Mouse (Mus musculus): Measurements from ENCODE around the gene Fhit. TPM values are rescaled to one million over a fixed set of nuclear protein-coding genes. Genes with fewer than 3 reads are reported as not detected.

Gene Fhit
- polyA plus RNA-seq, 1 experiment from 2014 or later, result 6.1 TPM

GRCm38 (mm10) chr14:10836001-10836400, 325.8 kb downstream of the Fhit start:
- Histone ChIP-seq H3K4me3 (ENCODE audit: control insufficient read depth in 1 of 2, insufficient read depth in 1 of 2, low read depth in 1 of 2, low read length in 2 of 2) (no peak overlapping the region), H3K9me3 (ENCODE audit: control insufficient read depth, low read length) (no peaks in the 10 kb centered on the region), H3K4me2 (ENCODE audit: low read length) (no peak overlapping the region), H3K36me3 (ENCODE audit: control insufficient read depth, insufficient read depth, low read length) (no peaks in the 10 kb centered on the region), H3K27me3 (ENCODE audit: control insufficient read depth, insufficient read depth, low read length) (no peaks in the 10 kb centered on the region), H3K4me1 (ENCODE audit: control insufficient read depth in 2 of 2, insufficient read depth in 2 of 2, low read length in 2 of 2) (no peaks in the 10 kb centered on the region), H3K9ac (ENCODE audit: low read length) (no peak overlapping the region), H3K27ac (replicated peaks in 1 of 2; ENCODE audit: control insufficient read depth in 1 of 2, insufficient read depth in 1 of 2, low read depth in 2 of 2, low read length in 2 of 2) (no peak overlapping the region)
- 50% methylated on average over 1 of the region's 1 CpGs for WGBS
- no peak for ATAC-seq (ENCODE audit: insufficient number of reproducible peaks, insufficient read depth, low FRiP score, low read depth)

DNA sequence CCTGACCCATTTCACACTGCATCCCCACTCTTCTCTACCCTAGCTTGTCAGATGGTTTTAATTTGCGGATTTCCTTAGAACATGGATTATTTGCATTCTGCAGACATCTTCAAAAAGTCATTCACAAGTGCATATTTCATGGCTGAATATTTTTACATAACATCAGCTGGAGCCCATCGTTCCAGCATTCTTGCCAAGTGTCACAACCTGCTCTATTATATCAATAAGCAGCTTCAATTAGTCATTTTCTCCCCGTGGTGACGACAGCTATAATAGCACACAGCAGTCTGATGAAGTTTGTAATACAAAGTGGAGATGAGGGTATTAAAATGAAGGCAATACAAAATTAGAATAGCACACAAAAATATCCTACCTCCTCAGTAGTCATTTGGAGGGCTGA, 337.0 kb downstream of the Fhit start:
- no peak for ATAC-seq (ENCODE audit: insufficient number of reproducible peaks, insufficient read depth, low FRiP score, low read depth)
- Histone ChIP-seq H3K4me3 (ENCODE audit: control insufficient read depth in 1 of 2, insufficient read depth in 1 of 2, low read depth in 1 of 2, low read length in 2 of 2) (no peak overlapping the region), H3K9me3 (ENCODE audit: control insufficient read depth, low read length) (no peaks in the 10 kb centered on the region), H3K4me2 (ENCODE audit: low read length) (no peak overlapping the region), H3K4me1 (ENCODE audit: control insufficient read depth in 2 of 2, insufficient read depth in 2 of 2, low read length in 2 of 2) (no peaks in the 10 kb centered on the region), H3K27me3 (ENCODE audit: control insufficient read depth, insufficient read depth, low read length) (no peaks in the 10 kb centered on the region), H3K9ac (ENCODE audit: low read length) (no peak overlapping the region), H3K27ac (replicated peaks in 1 of 2; ENCODE audit: control insufficient read depth in 1 of 2, insufficient read depth in 1 of 2, low read depth in 2 of 2, low read length in 2 of 2) (no peak overlapping the region), H3K36me3 (ENCODE audit: control insufficient read depth, insufficient read depth, low read length) (no peaks in the 10 kb centered on the region)
- WGBS, result 67% methylated on average over 4 of the region's 4 CpGs

GRCm38 (mm10) chr14:10813551-10813950, 348.3 kb downstream of the Fhit start:
- no peak overlapping the region for H3K4me3 ChIP-seq (ENCODE audit: control insufficient read depth in 1 of 2, insufficient read depth in 1 of 2, low read depth in 1 of 2, low read length in 2 of 2)
- no peaks in the 10 kb centered on the region for H3K9me3 ChIP-seq (ENCODE audit: control insufficient read depth, low read length)
- H3K27me3 ChIP-seq (ENCODE audit: control insufficient read depth, insufficient read depth, low read length), result no peaks in the 10 kb centered on the region
- H3K36me3 ChIP-seq (ENCODE audit: control insufficient read depth, insufficient read depth, low read length), result no peaks in the 10 kb centered on the region
- WGBS, result 24% methylated on average over 2 of the region's 2 CpGs
- H3K4me1 ChIP-seq (ENCODE audit: control insufficient read depth in 2 of 2, insufficient read depth in 2 of 2, low read length in 2 of 2), result no peaks in the 10 kb centered on the region
- no peak for ATAC-seq (ENCODE audit: insufficient number of reproducible peaks, insufficient read depth, low FRiP score, low read depth)
- no peak overlapping the region for H3K9ac ChIP-seq (ENCODE audit: low read length)
- H3K27ac ChIP-seq (replicated peaks in 1 of 2; ENCODE audit: control insufficient read depth in 1 of 2, insufficient read depth in 1 of 2, low read depth in 2 of 2, low read length in 2 of 2), result no peak overlapping the region
- H3K4me2 ChIP-seq (ENCODE audit: low read length), result no peak overlapping the region

GRCm38 (mm10) chr14:10798489-10799180, 363.2 kb downstream of the Fhit start:
- Histone ChIP-seq H3K27ac (replicated peaks in 1 of 2; ENCODE audit: control insufficient read depth in 1 of 2, insufficient read depth in 1 of 2, low read depth in 2 of 2, low read length in 2 of 2) (no peak overlapping the region), H3K4me2 (ENCODE audit: low read length) (no peak overlapping the region), H3K4me3 (ENCODE audit: control insufficient read depth in 1 of 2, insufficient read depth in 1 of 2, low read depth in 1 of 2, low read length in 2 of 2) (no peak overlapping the region), H3K9me3 (ENCODE audit: control insufficient read depth, low read length) (no peaks in the 10 kb centered on the region), H3K36me3 (ENCODE audit: control insufficient read depth, insufficient read depth, low read length) (no peaks in the 10 kb centered on the region), H3K4me1 (ENCODE audit: control insufficient read depth in 2 of 2, insufficient read depth in 2 of 2, low read length in 2 of 2) (no peaks in the 10 kb centered on the region), H3K9ac (ENCODE audit: low read length) (no peak overlapping the region), H3K27me3 (ENCODE audit: control insufficient read depth, insufficient read depth, low read length) (no peaks in the 10 kb centered on the region)
- 67% methylated on average over 4 of the region's 4 CpGs for WGBS
- ATAC-seq (ENCODE audit: insufficient number of reproducible peaks, insufficient read depth, low FRiP score, low read depth), result no peak

GRCm38 (mm10) chr14:10797595-10797994, 364.2 kb downstream of the Fhit start:
- H3K4me2 ChIP-seq (ENCODE audit: low read length), result no peak overlapping the region
- no peak overlapping the region for H3K4me3 ChIP-seq (ENCODE audit: control insufficient read depth in 1 of 2, insufficient read depth in 1 of 2, low read depth in 1 of 2, low read length in 2 of 2)
- no peak overlapping the region for H3K27ac ChIP-seq (replicated peaks in 1 of 2; ENCODE audit: control insufficient read depth in 1 of 2, insufficient read depth in 1 of 2, low read depth in 2 of 2, low read length in 2 of 2)
- H3K9ac ChIP-seq (ENCODE audit: low read length), result no peak overlapping the region
- ATAC-seq (ENCODE audit: insufficient number of reproducible peaks, insufficient read depth, low FRiP score, low read depth), result no peak
- no peaks in the 10 kb centered on the region for H3K9me3 ChIP-seq (ENCODE audit: control insufficient read depth, low read length)
- no peaks in the 10 kb centered on the region for H3K4me1 ChIP-seq (ENCODE audit: control insufficient read depth in 2 of 2, insufficient read depth in 2 of 2, low read length in 2 of 2)
- no peaks in the 10 kb centered on the region for H3K36me3 ChIP-seq (ENCODE audit: control insufficient read depth, insufficient read depth, low read length)
- WGBS, result 67% methylated on average over 1 of the region's 1 CpGs
- no peaks in the 10 kb centered on the region for H3K27me3 ChIP-seq (ENCODE audit: control insufficient read depth, insufficient read depth, low read length)

DNA sequence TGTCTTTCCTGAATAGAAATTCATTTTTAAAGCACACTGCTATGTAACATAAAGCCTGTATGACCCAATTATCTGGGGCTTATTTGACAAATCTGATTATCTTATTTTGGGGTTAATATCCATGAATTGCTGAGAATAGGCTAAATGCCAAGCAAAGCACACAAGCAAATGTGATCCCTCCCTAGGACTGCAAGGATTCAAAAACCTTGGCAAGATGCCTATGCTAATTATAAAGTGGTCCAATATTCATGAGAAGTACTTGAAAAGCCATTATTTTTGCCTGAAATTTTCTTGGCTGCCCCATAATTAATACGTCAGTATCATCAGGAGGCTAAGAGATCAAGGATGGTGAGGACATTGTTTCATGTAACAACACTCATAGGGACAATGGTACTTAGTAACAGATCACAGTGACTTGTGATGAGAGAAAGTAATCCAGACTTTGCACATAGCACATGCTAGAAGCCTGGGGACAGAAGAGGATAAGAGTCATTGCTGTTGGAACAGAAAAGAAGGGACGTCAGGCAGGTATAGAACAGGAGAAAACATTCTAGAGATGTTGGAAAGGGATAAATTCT, 366.2 kb downstream of the Fhit start:
- 61% methylated on average over 2 of the region's 2 CpGs for WGBS
- H3K4me1 ChIP-seq (ENCODE audit: control insufficient read depth in 2 of 2, insufficient read depth in 2 of 2, low read length in 2 of 2), result no peaks in the 10 kb centered on the region
- H3K9me3 ChIP-seq (ENCODE audit: control insufficient read depth, low read length), result no peaks in the 10 kb centered on the region
- no peak overlapping the region for H3K9ac ChIP-seq (ENCODE audit: low read length)
- no peaks in the 10 kb centered on the region for H3K36me3 ChIP-seq (ENCODE audit: control insufficient read depth, insufficient read depth, low read length)
- H3K4me2 ChIP-seq (ENCODE audit: low read length), result no peak overlapping the region
- no peak overlapping the region for H3K27ac ChIP-seq (replicated peaks in 1 of 2; ENCODE audit: control insufficient read depth in 1 of 2, insufficient read depth in 1 of 2, low read depth in 2 of 2, low read length in 2 of 2)
- H3K27me3 ChIP-seq (ENCODE audit: control insufficient read depth, insufficient read depth, low read length), result no peaks in the 10 kb centered on the region
- no peak for ATAC-seq (ENCODE audit: insufficient number of reproducible peaks, insufficient read depth, low FRiP score, low read depth)
- H3K4me3 ChIP-seq (ENCODE audit: control insufficient read depth in 1 of 2, insufficient read depth in 1 of 2, low read depth in 1 of 2, low read length in 2 of 2), result no peak overlapping the region

DNA sequence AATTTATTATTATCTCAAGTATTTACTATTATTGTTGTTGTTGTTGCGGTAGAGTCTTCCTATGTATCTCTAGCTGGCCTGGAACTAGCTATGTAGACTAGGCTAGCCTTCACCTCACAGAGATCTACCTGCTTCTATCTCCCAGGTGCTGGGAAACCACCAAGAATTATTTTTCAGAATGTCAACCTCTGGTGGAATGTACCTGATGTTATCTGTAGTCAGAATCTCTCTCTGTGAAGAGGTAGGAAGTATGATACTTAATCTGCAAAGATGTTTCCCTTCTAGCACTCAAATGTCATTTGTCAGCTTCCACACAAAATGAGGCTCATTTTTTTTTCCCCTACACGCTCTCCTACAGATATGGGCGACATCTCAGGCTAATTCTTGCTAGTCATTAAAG, 377.9 kb downstream of the Fhit start:
- ATAC-seq (ENCODE audit: insufficient number of reproducible peaks, insufficient read depth, low FRiP score, low read depth), result no peak
- WGBS, result 86% methylated on average over 3 of the region's 3 CpGs
- no peaks in the 10 kb centered on the region for H3K36me3 ChIP-seq (ENCODE audit: control insufficient read depth, insufficient read depth, low read length)
- no peaks in the 10 kb centered on the region for H3K4me1 ChIP-seq (ENCODE audit: control insufficient read depth in 2 of 2, insufficient read depth in 2 of 2, low read length in 2 of 2)
- no peak overlapping the region for H3K9ac ChIP-seq (ENCODE audit: low read length)
- no peaks in the 10 kb centered on the region for H3K9me3 ChIP-seq (ENCODE audit: control insufficient read depth, low read length)
- no peaks in the 10 kb centered on the region for H3K27me3 ChIP-seq (ENCODE audit: control insufficient read depth, insufficient read depth, low read length)
- H3K27ac ChIP-seq (replicated peaks in 1 of 2; ENCODE audit: control insufficient read depth in 1 of 2, insufficient read depth in 1 of 2, low read depth in 2 of 2, low read length in 2 of 2), result no peak overlapping the region
- H3K4me3 ChIP-seq (ENCODE audit: control insufficient read depth in 1 of 2, insufficient read depth in 1 of 2, low read depth in 1 of 2, low read length in 2 of 2), result no peak overlapping the region
- H3K4me2 ChIP-seq (ENCODE audit: low read length), result no peak overlapping the region

- Histone ChIP-seq H3K27me3 (ENCODE audit: control insufficient read depth, insufficient read depth, low read length) (no peaks in the 10 kb centered on the region), H3K27ac (replicated peaks in 1 of 2; ENCODE audit: control insufficient read depth in 1 of 2, insufficient read depth in 1 of 2, low read depth in 2 of 2, low read length in 2 of 2) (no peak overlapping the region), H3K4me1 (ENCODE audit: control insufficient read depth in 2 of 2, insufficient read depth in 2 of 2, low read length in 2 of 2) (no peaks in the 10 kb centered on the region), H3K9me3 (ENCODE audit: control insufficient read depth, low read length) (no peaks in the 10 kb centered on the region), H3K36me3 (ENCODE audit: control insufficient read depth, insufficient read depth, low read length) (no peaks in the 10 kb centered on the region), H3K4me2 (ENCODE audit: low read length) (no peak overlapping the region), H3K9ac (ENCODE audit: low read length) (no peak overlapping the region), H3K4me3 (ENCODE audit: control insufficient read depth in 1 of 2, insufficient read depth in 1 of 2, low read depth in 1 of 2, low read length in 2 of 2) (no peak overlapping the region)
- ATAC-seq (ENCODE audit: insufficient number of reproducible peaks, insufficient read depth, low FRiP score, low read depth), result no peak
- 84% methylated on average over 2 of the region's 2 CpGs for WGBS
Measured at GRCm38 (mm10) chr14:10778721-10779120, 383.1 kb downstream of the Fhit start.
